Mouse (Mus musculus) ovary, postnatal 14 days (tissue): ENCODE results near the gene Lrrk1.
"Not testable (repeated sequence)": the region's sequence is repeated elsewhere in the genome, so short reads cannot be mapped to it uniquely, and the experiment has no call there.

Experiments used
- DNase-seq: peaks from one replicate; pipeline ENCODE4 v3.0.0; 2022; ENCODE audit warnings: low spot score

The Lrrk1 gene

DNA sequence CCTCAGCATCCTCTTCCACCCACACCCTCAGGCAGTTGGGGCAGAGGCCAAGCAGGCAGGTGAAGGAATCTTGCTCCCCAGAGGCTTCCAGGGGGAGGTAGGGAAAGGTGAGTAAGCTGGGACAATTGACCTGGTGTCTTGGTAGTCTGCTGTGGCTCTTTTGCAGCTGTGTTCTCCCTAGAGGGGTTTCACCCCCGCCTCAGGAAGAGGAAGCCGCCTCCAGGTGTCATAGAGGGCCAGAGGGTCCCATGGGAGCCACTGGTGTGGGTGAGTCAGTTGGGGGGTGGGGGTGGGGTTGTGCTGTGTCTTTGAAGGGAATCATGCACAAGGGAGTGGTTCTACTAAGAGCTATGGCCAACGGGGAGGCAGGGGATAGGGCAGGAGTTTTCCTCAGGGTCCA lies 193.6 kb downstream of the Lrrk1 start:
- no peak for DNase-seq

- DNase-seq, result not testable (repeated sequence)
Measured at GRCm38 (mm10) chr7:66190385-66190784, 197.8 kb downstream of the Lrrk1 start.

GRCm38 (mm10) chr7:66187581-66188231 lies 200.4 kb downstream of the Lrrk1 start:
- DNase-seq, result no peak

GRCm38 (mm10) chr7:66185370-66185769 lies 202.8 kb downstream of the Lrrk1 start:
- DNase-seq, result no peak

DNA sequence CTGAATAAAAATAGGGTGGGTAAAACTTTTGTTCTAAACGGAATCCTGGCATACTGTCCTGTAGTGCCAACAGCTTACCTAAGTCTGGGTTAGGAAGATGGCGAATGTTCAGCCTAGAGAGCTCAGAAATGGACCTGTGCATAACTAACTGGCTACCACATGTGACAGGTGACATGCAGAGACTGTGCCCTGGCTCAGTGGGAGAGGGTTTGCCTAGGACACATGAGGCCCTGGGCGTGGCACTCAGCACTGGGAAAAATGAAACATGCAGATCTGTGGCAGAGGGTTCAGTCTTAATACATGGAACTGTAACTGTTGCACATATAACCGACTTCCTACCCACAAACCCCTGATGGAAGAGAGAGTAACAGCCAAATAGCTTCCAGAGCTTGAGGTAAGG lies 204.1 kb downstream of the Lrrk1 start:
- no peak for DNase-seq

- DNase-seq, result no peak
Measured at GRCm38 (mm10) chr7:66183404-66183803, 204.7 kb downstream of the Lrrk1 start.

DNA sequence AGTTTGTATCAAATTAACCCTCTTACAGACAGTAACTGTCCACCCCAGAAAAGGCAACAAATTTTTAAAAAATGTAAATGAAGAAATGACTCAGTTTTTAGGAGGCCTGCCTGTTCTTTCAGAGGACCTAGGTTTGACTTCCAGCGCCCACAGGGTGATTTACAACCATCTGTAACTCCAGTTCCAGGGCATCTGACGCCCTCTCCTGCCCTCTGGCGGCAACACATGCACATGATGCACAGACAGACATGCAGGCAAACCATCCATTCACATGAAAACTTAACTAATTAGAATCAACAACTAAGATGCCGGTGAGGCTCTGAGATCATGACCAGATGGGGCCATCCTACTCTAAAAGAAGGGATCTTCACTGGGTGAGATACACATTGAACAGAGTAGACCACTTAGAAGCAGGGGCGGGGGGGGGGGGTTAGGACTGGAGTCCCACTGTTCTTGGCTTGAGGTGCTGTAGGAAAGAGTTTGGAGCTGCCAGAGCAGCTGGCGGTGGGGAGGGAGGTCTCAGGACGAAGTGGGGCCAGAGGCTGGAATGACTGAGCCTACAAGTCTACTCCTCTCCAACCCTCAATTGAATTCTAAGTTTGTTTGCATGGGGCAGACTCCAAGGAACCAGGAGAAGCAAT lies 206.0 kb downstream of the Lrrk1 start:
- no peak for DNase-seq

GRCm38 (mm10) chr7:66180711-66181365 lies 207.3 kb downstream of the Lrrk1 start:
- DNase-seq, result no peak

DNA sequence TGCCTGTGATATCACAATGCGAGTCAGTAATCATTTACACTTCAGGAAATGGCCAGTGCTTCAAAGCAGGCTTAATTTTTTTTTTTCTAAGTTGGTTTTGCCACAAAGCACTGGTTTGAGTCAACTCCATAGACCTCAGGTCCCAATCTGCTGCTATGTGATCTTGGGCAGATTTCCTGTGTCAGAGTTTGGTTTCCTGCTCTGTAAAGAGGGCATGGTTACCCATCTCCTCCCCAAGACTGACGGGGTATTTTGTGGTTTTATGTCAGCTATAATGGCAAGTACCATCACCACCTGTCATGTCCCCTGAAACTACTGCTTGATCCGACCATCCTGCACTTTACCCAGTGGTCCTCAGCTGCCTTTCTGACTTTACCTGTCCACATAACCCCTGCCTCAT lies 207.9 kb downstream of the Lrrk1 start:
- no peak for DNase-seq

DNA sequence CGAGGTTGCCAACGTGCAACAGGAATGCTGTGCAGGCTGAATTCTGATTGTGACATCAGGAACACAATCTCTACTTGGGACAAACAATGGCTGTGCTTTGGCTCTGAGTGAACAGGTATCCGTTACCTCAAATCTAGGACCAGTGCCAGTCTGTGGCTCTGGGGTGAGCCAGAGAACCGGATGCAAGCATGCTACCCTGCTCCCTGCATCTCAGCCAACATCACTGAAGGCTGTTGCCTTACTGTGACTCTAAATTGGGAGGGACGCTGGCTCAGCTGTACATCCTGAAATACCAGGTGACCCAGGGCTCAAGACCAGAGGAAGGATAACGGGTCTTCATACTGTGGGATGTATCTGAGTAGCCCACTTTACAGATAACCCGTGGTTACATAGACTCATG lies 208.4 kb downstream of the Lrrk1 start:
- no peak for DNase-seq

GRCm38 (mm10) chr7:66179120-66179581 lies 209.0 kb downstream of the Lrrk1 start:
- DNase-seq, result no peak

DNA sequence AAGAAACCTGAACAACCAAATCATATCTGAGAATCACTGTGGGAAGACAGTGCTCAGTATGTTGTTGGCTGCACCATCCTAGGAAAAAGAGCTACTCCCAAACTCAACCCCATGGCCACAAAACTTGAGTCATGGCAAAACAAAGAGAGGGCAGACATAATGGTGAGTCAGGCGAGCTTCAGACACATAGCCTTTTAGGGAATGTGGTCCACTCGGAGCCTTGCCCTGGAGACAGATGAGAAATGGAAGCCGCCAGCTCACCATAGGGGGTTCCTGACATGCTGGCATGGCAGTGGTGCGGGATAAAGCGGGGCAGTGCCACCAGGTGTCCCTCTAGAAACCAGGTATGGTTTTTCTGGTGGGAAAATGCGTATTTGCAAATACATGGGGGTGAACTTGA lies 210.0 kb downstream of the Lrrk1 start:
- DNase-seq, result no peak

GRCm38 (mm10) chr7:66176929-66177328 lies 211.2 kb downstream of the Lrrk1 start:
- DNase-seq, result no peak
